Mouse (Mus musculus): ENCODE data around the gene Ntf3. TPM values are rescaled to one million over a fixed set of nuclear protein-coding genes. Genes with fewer than 3 reads are reported as not detected.

Ntf3 gene
- polyA plus RNA-seq, 1 experiment: 1.3 TPM

DNA sequence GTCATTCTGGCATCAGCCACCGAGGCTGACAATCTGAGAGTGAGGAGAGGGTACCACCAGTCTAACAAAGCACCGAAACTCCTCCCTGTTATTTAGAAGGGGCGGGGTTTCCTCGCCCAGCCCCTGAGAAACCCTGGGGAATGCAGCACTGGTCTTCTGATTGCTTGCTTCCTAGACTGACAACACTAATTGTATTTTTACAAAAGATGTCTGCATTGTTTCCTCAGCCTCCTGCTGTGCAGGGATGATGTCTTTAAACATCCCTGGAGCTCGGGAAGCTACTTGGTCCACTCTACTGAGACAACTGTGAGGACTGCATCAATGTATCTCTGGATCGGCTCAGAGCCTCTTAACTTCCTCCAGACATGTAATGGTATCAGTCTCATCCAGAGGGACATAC lies 64.1 kb downstream of the Ntf3 start:
- DNase-seq (ENCODE audit: low read depth): no peak
- TF ChIP-seq POLR2A (IDR thresholded peaks at IDR 0.05; ENCODE audit: borderline replicate concordance, extremely low read depth, insufficient read depth, insufficient read length, poor library complexity, severe bottlenecking) (no peak), CTCF (IDR thresholded peaks at IDR 0.05; ENCODE audit: borderline replicate concordance, extremely low read depth, insufficient read depth, insufficient read length) (no peak)

DNA sequence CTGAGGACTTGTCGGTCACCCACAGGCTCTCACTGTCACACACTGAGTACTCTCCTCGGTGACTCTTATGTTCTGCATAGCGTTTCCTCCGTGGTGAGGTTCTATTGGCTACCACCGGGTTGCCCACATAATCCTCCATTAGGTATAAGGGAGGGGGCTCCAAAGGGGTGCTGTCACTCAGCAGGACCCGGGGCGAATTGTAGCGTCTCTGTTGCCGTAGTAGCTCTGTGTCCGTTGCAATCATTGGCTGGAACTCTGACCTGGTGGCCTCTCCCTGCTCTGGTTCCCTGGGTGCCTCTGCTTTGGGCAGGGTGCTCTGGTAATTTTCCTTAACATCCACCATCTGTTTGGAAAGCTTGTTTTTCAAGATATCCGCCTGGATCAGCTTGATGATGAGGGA lies 64.7 kb downstream of the Ntf3 start:
- no peak for DNase-seq (ENCODE audit: low read depth)
- TF ChIP-seq POLR2A (IDR thresholded peaks at IDR 0.05; ENCODE audit: borderline replicate concordance, extremely low read depth, insufficient read depth, insufficient read length, poor library complexity, severe bottlenecking): no peak
- no peak for TF ChIP-seq CTCF (IDR thresholded peaks at IDR 0.05; ENCODE audit: borderline replicate concordance, extremely low read depth, insufficient read depth, insufficient read length)

DNA sequence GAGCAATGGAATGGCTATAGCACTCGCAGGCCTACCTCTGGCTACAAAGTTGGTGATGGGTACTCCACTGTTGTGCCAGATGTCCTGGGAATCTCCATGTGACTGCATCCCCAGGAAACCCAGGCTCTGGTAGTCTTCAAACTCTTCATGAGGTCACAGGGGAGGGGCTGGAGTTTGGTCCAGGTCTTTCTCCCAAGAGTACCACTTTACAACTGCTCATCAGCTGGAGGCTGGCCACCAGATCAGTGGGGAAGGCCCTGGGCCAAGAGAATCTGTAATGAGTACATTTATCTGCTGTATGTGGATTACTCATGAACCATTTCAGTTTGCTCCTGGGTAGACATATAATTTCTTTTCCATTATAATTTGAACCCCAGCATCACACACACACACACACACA lies 66.1 kb downstream of the Ntf3 start:
- TF ChIP-seq POLR2A (IDR thresholded peaks at IDR 0.05; ENCODE audit: borderline replicate concordance, extremely low read depth, insufficient read depth, insufficient read length, poor library complexity, severe bottlenecking) (no peak), CTCF (IDR thresholded peaks at IDR 0.05; ENCODE audit: borderline replicate concordance, extremely low read depth, insufficient read depth, insufficient read length) (no peak)

DNA sequence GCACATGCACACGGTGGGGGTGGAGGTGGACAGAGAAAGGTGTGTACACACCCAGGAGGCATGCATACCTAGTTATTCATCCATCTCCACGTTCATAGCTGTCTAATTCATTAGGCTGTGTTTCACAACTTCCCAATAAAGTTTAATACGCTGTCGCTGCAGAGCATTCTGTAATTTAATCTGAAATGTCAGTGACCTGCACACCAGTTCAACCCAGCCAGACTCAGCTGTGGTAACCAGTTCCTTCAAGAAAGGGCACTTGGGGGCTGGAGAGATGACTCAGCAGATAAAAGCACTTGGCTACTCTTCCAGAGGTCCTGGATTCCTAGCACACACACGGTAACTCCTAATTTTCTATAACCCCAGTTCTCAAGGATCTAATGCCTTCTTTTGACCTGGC lies 69.2 kb downstream of the Ntf3 start:
- TF ChIP-seq CTCF (IDR thresholded peaks at IDR 0.05; ENCODE audit: borderline replicate concordance, extremely low read depth, insufficient read depth, insufficient read length) (no peak), POLR2A (IDR thresholded peaks at IDR 0.05; ENCODE audit: borderline replicate concordance, extremely low read depth, insufficient read depth, insufficient read length, poor library complexity, severe bottlenecking) (no peak)
- no peak for DNase-seq (ENCODE audit: low read depth)

More for the DNA sequence above, 66.1 kb downstream of the Ntf3 start:
- DNase-seq (ENCODE audit: low read depth): no peak

DNA sequence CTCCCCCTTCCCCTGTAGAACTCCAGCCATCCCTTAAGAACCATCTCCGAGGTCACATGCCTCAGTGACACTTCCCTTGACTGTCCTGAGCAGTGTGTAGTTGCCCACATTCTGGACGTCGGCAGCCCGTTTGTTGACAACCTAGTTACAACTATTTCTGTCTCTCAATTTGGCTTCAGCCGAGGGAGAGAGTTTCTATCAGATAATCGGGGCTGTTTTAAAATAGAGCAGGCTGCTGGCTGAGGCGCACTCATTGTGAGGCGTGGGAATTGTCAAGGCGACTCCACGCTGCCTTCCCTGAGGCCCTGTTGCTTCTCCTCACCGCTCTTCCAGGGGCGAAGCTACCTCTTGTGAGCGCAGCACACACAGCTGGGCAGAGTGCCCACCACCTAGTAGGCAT lies 70.6 kb downstream of the Ntf3 start:
- no peak for TF ChIP-seq POLR2A (IDR thresholded peaks at IDR 0.05; ENCODE audit: borderline replicate concordance, extremely low read depth, insufficient read depth, insufficient read length, poor library complexity, severe bottlenecking)
- TF ChIP-seq CTCF (IDR thresholded peaks at IDR 0.05; ENCODE audit: borderline replicate concordance, extremely low read depth, insufficient read depth, insufficient read length): no peak
- no peak for DNase-seq (ENCODE audit: low read depth)

DNA sequence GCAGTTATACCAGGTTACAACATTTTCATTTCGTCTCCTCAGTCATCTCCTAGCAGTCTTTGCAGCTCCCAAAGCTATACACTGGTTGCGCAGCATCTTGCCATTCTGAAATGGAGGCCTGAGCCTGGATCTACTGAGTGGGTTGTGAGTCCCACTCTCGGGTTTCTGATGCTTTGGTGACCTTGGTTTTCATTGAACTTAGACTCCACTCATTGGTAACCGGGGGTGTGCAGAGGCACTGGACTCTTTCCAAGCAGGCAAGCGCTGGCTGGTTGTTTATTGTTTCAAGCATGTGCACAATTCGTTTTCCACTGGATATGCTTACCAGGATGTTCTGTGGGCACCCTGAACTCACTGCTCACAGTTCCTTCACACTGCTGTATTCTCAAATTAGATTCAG lies 71.7 kb downstream of the Ntf3 start:
- no peak for DNase-seq (ENCODE audit: low read depth)
- TF ChIP-seq POLR2A (IDR thresholded peaks at IDR 0.05; ENCODE audit: borderline replicate concordance, extremely low read depth, insufficient read depth, insufficient read length, poor library complexity, severe bottlenecking): no peak
- TF ChIP-seq CTCF (IDR thresholded peaks at IDR 0.05; ENCODE audit: borderline replicate concordance, extremely low read depth, insufficient read depth, insufficient read length): no peak

DNA sequence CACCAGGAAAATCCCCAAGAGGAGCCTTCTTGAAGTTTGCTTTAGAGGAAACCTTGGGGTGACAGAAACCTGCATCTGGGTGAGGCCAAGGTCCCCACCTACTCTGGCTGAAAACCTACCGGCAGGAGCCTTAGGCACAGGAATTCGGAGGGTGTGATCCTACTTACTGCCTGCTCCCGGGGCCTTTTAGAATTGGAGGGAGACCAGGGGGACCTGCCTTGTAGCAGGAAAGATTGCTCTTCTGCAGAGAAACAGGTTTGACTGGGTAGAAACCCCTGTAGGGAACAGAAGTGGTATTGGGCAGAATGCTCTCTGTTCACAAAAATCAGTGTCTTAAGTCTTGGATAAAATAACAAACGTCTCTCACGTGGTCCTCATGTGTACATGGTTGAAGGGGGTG lies 74.7 kb downstream of the Ntf3 start:
- no peak for DNase-seq (ENCODE audit: low read depth)
- TF ChIP-seq CTCF (IDR thresholded peaks at IDR 0.05; ENCODE audit: borderline replicate concordance, extremely low read depth, insufficient read depth, insufficient read length) (no peak), POLR2A (IDR thresholded peaks at IDR 0.05; ENCODE audit: borderline replicate concordance, extremely low read depth, insufficient read depth, insufficient read length, poor library complexity, severe bottlenecking) (no peak)

DNA sequence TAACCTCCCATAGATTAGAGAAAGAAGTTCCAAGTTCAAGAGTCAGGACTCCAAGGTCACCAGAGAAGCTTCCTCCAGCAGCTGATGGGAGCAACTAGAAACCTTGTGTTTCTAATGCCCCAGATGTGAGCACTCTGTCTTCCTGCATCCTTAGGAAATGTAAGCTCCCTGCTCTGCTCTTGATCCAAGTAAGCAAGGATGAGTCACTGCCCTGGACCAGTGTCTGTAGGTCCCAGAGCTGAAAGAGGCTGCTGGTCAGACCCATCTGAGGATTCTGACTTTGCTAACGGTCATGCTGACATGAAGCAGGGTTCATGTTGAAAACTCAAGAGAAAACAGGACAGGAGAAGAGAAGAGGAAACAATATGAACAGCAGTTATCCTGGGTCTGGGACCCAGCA lies 76.6 kb downstream of the Ntf3 start:
- TF ChIP-seq POLR2A (IDR thresholded peaks at IDR 0.05; ENCODE audit: borderline replicate concordance, extremely low read depth, insufficient read depth, insufficient read length, poor library complexity, severe bottlenecking) (no peak), CTCF (IDR thresholded peaks at IDR 0.05; ENCODE audit: borderline replicate concordance, extremely low read depth, insufficient read depth, insufficient read length) (no peak)
- DNase-seq (ENCODE audit: low read depth): no peak

DNA sequence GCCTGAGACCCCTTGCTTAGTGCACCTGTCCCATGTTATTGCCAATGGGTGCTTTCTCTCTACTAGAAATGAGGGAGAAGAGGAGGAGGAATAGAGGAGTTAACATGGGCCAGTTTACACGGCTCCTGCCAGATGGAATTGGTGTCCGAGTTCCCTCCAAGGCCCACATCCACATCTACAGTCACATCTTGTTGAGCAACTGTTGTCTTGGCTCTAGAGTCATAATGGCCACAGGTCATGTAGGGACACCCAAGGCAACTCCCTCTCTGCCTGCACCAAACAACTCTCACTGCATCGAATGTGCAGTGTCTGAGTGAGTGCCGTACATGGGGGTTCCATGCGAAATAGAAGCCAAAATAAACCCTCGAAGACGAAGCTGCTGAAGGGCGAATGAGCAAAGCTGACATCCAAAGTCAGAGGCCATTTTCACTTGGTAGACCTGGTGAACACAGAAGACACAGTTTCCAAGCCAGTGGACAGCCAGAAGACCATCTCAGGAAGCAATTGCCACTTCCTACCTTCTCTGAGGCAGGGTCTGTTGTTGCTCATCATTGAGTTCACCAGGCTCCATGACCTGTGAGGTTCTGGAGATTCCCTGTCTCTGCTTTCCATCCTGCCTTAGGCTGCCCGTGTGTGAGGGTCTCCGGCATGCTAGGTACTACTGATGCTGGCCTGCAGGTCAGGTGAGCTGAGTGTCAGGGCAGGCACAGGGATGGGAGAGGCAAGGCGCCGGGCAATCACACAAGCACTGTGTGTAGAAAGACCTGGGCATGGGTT lies 78.0 kb downstream of the Ntf3 start:
- no peak for TF ChIP-seq CTCF (IDR thresholded peaks at IDR 0.05; ENCODE audit: borderline replicate concordance, extremely low read depth, insufficient read depth, insufficient read length)
- TF ChIP-seq POLR2A (IDR thresholded peaks at IDR 0.05; ENCODE audit: borderline replicate concordance, extremely low read depth, insufficient read depth, insufficient read length, poor library complexity, severe bottlenecking): no peak
- no peak for DNase-seq (ENCODE audit: low read depth)

DNA sequence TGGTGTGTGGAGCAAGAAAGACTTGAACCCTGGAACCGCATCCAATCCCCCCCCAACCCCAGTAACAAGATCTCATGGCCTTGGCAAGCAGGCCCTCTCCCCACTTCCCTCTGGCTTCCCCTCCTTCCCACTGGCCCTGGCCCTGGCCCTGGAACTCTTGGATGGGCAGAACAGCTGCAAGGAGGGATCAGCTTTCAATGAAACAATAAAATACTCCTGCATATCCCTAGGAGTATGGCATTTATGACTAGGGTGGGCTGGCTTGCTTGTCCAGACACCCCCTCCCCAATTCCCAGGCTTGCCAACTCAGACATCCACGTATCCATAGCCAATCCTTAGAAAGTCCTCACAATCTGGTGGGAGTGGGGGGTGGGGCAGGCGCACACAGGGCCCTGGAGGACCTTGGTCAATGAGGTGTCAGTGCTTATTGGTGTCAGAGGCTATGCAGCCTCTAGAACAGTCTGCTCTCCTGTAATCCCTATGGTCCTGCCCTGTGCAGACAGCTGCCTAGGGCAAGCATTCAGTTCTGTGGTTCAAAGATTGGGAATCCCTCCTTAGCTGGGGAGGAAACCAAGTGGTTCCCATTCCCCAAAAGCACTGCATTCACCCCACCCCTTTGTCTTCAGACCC lies 80.3 kb downstream of the Ntf3 start:
- TF ChIP-seq CTCF (IDR thresholded peaks at IDR 0.05; ENCODE audit: borderline replicate concordance, extremely low read depth, insufficient read depth, insufficient read length) (no peak), POLR2A (IDR thresholded peaks at IDR 0.05; ENCODE audit: borderline replicate concordance, extremely low read depth, insufficient read depth, insufficient read length, poor library complexity, severe bottlenecking) (no peak)
- DNase-seq (ENCODE audit: low read depth): no peak

DNA sequence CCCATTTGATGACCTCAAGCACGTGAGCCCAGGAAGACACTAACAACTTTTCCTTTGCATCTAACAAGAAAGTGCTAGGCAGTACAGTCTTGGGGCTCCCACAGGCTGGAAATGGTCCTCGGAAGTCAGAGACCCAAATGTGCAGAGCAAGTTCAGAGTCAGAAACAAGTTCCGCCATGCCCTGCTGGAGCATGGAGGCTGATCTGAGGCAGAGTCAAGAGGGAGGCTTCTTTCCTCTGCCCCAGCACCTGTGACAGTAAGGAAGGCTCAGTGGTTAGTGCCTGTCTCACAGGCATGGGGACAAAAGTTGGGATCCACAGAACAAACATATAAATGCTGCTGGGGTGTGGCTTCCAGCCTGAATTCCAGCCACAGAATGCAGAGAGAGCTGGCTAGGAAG lies 86.2 kb downstream of the Ntf3 start:
- TF ChIP-seq CTCF (IDR thresholded peaks at IDR 0.05; ENCODE audit: borderline replicate concordance, extremely low read depth, insufficient read depth, insufficient read length) (no peak), POLR2A (IDR thresholded peaks at IDR 0.05; ENCODE audit: borderline replicate concordance, extremely low read depth, insufficient read depth, insufficient read length, poor library complexity, severe bottlenecking) (no peak)

DNA sequence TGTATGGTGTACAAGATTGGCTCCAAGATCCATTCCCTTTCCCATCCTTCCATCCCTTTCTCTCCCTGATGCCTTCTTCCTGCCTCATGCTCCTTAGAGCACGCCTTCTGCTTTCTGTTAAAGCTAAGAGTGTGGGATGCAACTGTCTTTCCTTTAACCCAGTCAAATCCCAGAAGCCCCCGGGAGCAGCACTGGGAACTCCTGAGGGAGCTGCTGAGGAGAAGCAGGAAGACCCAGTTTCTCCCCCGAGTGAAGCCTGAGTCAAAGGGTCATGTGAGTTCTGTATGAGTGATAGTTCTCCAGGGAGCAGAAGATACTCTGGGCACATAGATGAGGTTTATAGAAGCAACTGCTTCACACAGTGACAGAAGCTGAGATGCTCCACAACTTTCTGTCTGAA lies 109.0 kb downstream of the Ntf3 start:
- DNase-seq (ENCODE audit: low read depth): no peak

More for the DNA sequence above, 86.2 kb downstream of the Ntf3 start:
- DNase-seq (ENCODE audit: low read depth): no peak

More for the DNA sequence above, 109.0 kb downstream of the Ntf3 start:
- TF ChIP-seq CTCF (IDR thresholded peaks at IDR 0.05; ENCODE audit: borderline replicate concordance, extremely low read depth, insufficient read depth, insufficient read length) (no peak), POLR2A (IDR thresholded peaks at IDR 0.05; ENCODE audit: borderline replicate concordance, extremely low read depth, insufficient read depth, insufficient read length, poor library complexity, severe bottlenecking) (no peak)

Data from brain, embryonic 14.5 days (tissue).